Mouse (Mus musculus) CH12.LX (cell line): Measurements from ENCODE around the gene Olfr1277.

Experiments
- CTCF ChIP-seq, 2 experiments: IDR thresholded peaks in 1 of 2; conservative IDR thresholded peaks in 1 of 2; 2 replicates each; pipeline ENCODE4 v1.5.1; 2011 to 2012; ENCODE audit warnings: low read depth in 2 of 2, low read length in 2 of 2, improper control_type of control experiment in 1 of 2, inconsistent platforms in 1 of 2, mild to moderate bottlenecking in 1 of 2, moderate library complexity in 1 of 2
- EP300 ChIP-seq: IDR thresholded peaks from 2 replicates; pipeline ENCODE4 v1.6.1; 2011; ENCODE audit warnings: low read length, improper control_type of control experiment
- ETS1 ChIP-seq: conservative IDR thresholded peaks from 2 replicates; pipeline ENCODE4 v1.6.1; 2012; ENCODE audit warnings: low read depth, mild to moderate bottlenecking, inconsistent platforms, low read length, improper control_type of control experiment, moderate library complexity
- GABPA ChIP-seq: IDR thresholded peaks from 2 replicates; pipeline ENCODE4 v1.6.1; 2012; ENCODE audit warnings: low read depth, low read length, improper control_type of control experiment, inconsistent platforms; ENCODE audit not compliant: insufficient replicate concordance
- MAFK ChIP-seq: IDR thresholded peaks from 2 replicates; pipeline ENCODE4 v1.6.1; 2011; ENCODE audit warnings: low read length, improper control_type of control experiment; ENCODE audit not compliant: insufficient replicate concordance
- MAZ ChIP-seq: IDR thresholded peaks from 2 replicates; pipeline ENCODE4 v1.6.1; 2012; ENCODE audit warnings: low read depth, mild to moderate bottlenecking, inconsistent platforms, low read length, improper control_type of control experiment, moderate library complexity
- MEF2A ChIP-seq: IDR thresholded peaks from 2 replicates; pipeline ENCODE4 v1.6.1; 2014; ENCODE audit warnings: low read depth, mild to moderate bottlenecking, inconsistent platforms, low read length, improper control_type of control experiment, borderline replicate concordance
- POLR2A ChIP-seq: IDR thresholded peaks from 2 replicates; pipeline ENCODE4 v1.6.1; 2011; ENCODE audit warnings: low read depth, mild to moderate bottlenecking, improper control_type of control experiment, low read length
- UBTF ChIP-seq: IDR thresholded peaks from 2 replicates; pipeline ENCODE4 v1.6.1; 2012; ENCODE audit warnings: low read depth, mild to moderate bottlenecking, inconsistent platforms, low read length, improper control_type of control experiment, moderate library complexity
- ZC3H11A ChIP-seq: IDR thresholded peaks from 2 replicates; pipeline ENCODE4 v1.6.1; 2012; ENCODE audit warnings: low read depth, mild to moderate bottlenecking, inconsistent platforms, low read length, improper control_type of control experiment
- ZKSCAN1 ChIP-seq: IDR thresholded peaks from 2 replicates; pipeline ENCODE4 v1.6.1; 2012; ENCODE audit warnings: low read depth, inconsistent platforms, low read length, improper control_type of control experiment, borderline replicate concordance

DNA sequence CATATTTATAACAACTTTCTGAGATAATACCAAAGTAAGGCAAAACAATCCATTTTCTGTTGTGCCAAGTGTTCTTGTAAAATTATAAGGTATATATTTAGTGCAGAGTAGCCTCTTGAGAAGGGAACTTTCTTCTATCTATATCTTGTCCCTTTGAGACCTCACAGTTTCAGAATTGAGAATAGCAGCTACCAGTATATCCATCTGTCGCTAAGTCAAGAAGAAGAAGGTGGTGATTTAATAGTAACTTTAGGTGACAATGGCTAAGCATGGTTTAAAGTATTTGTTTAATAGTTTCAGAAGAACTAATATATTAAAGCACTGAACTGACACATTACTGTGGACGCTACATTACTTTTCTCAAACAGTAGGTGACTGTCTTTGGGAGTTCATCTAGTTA, at the start of gene Olfr1277:
- TF ChIP-seq POLR2A (no peak), EP300 (no peak), ZC3H11A (no peak), MAFK (no peak), GABPA (no peak), ZKSCAN1 (no peak), CTCF (conservative IDR thresholded peaks at IDR 0.05 in 1 of 2, IDR thresholded peaks at IDR 0.05 in 1 of 2; ENCODE audit: low read depth in 2 of 2, low read length in 2 of 2) (no peak), MEF2A (no peak), MAZ (no peak), ETS1 (no peak), UBTF (no peak)
